Mouse (Mus musculus): ENCODE measurements around the gene Sirt3. TPM values are rescaled to one million over a fixed set of nuclear protein-coding genes. Genes with fewer than 3 reads are reported as not detected.

Gene Sirt3
- polyA plus RNA-seq, 1 experiment from 2014 or later = 17.9 TPM

DNA sequence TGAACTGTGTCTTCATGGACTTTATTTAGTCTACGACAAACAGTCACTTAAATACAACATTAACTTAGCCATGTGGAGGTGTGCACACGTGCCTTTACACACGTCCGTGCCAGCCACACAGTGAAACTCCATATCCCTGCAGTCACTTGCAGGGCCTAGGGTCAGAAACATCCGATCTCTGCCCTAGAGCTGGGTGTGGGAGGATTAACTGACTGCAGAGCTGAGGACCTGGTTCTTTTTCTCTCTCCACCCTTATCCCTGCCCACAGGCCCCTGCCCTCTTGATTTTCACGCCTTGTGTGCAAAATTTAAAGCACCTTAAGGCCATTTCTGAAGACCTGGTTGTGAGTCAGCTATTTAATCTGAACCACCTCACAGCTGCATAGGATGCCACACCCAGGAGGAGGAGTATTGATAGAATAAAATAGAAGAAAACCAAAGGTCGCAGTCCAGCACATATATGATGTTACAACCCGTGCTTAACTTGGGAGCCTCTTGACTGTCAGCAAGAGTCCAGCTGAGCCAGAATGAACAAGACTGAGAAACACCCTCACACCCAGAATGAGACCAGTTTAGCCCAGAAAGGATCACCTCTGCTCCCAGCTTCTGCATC is 38.4 kb upstream of the Sirt3 start, which contains the start of gene Nlrp6:
TSS of gene Nlrp6 (plus strand) at position 485 of the 612 bp plus-strand sequence.
- Histone ChIP-seq H3K9me3 (ENCODE audit: control insufficient read depth, low read length) (no peaks in the 10 kb centered on the region), H3K9ac (ENCODE audit: low read length) (no peak within 1 kb of the TSS), H3K27me3 (ENCODE audit: control insufficient read depth, insufficient read depth, low read length) (peaks cover 12% of the 10 kb centered on the region; the same call in 1 of the 2 replicates), H3K36me3 (ENCODE audit: control insufficient read depth, insufficient read depth, low read length) (no peaks in the 10 kb centered on the region), H3K4me1 (replicated peaks; ENCODE audit: control insufficient read depth, insufficient read depth) (0 out of 2 replicates have a peak, but pooled peaks cover 2% of the 10 kb centered on the region), H3K4me3 (ENCODE audit: low read depth, low read length) (no peak within 1 kb of the TSS), H3K27ac (replicated peaks) (no peak within 1 kb of the TSS), H3K4me2 (replicated peaks; ENCODE audit: low read depth) (no peak within 1 kb of the TSS)
- DNase-seq (ENCODE audit: low spot score) (no peak), ATAC-seq (ENCODE audit: low FRiP score, low TSS enrichment) (peak; percentile 58)
- TF ChIP-seq EP300 (optimal IDR thresholded peaks at IDR 0.05) (no peak), CTCF (IDR thresholded peaks at IDR 0.05; ENCODE audit: low read depth) (no peak)
- WGBS = 51% methylated on average over 8 of the region's 8 CpGs

- 52% methylated on average over 4 of the region's 4 CpGs for WGBS
- ATAC-seq (ENCODE audit: low FRiP score, low TSS enrichment) (no peak), DNase-seq (ENCODE audit: low spot score) (no peak)
- H3K9ac ChIP-seq (ENCODE audit: low read length) = no peak overlapping the region
- no peak overlapping the region for H3K27ac ChIP-seq (replicated peaks)
- H3K27me3 ChIP-seq (ENCODE audit: control insufficient read depth, insufficient read depth, low read length) = peaks cover 12% of the 10 kb centered on the region; the same call in 1 of the 2 replicates
- 0 out of 2 replicates have a peak, but pooled peaks cover 2% of the 10 kb centered on the region for H3K4me1 ChIP-seq (replicated peaks; ENCODE audit: control insufficient read depth, insufficient read depth)
- H3K4me3 ChIP-seq (ENCODE audit: low read depth, low read length) = no peak overlapping the region
- H3K4me2 ChIP-seq (replicated peaks; ENCODE audit: low read depth) = no peak overlapping the region
- no peaks in the 10 kb centered on the region for H3K36me3 ChIP-seq (ENCODE audit: control insufficient read depth, insufficient read depth, low read length)
- H3K9me3 ChIP-seq (ENCODE audit: control insufficient read depth, low read length) = no peaks in the 10 kb centered on the region
- TF ChIP-seq CTCF (IDR thresholded peaks at IDR 0.05; ENCODE audit: low read depth) (no peak), EP300 (optimal IDR thresholded peaks at IDR 0.05) (no peak)
These were observed 37.8 kb upstream of the Sirt3 start for GRCm38 (mm10) chr7:140919911-140920310.

- no peak overlapping the region for H3K27ac ChIP-seq (replicated peaks)
- 80% methylated on average over 8 of the region's 8 CpGs for WGBS
- no peak; the same call in 1 of the 2 replicates for ATAC-seq (ENCODE audit: low FRiP score, low TSS enrichment)
These were observed 32.1 kb upstream of the Sirt3 start for GRCm38 (mm10) chr7:140914031-140914690.

GRCm38 (mm10) chr7:140912846-140913482 is 30.9 kb upstream of the Sirt3 start:
- ATAC-seq (ENCODE audit: low FRiP score, low TSS enrichment) (peak; percentile 63), DNase-seq (ENCODE audit: low spot score) (no peak)
- H3K9ac ChIP-seq (ENCODE audit: low read length) = no peak overlapping the region
- peak overlapping the region; percentile 53 for H3K27ac ChIP-seq (replicated peaks)
- 0 out of 2 replicates have a peak, but pooled peaks cover 6% of the 10 kb centered on the region for H3K4me1 ChIP-seq (replicated peaks; ENCODE audit: control insufficient read depth, insufficient read depth)
- WGBS = 42% methylated on average over 5 of the region's 5 CpGs
- H3K27me3 ChIP-seq (ENCODE audit: control insufficient read depth, insufficient read depth, low read length) = no peaks in the 10 kb centered on the region
- H3K36me3 ChIP-seq (ENCODE audit: control insufficient read depth, insufficient read depth, low read length) = no peaks in the 10 kb centered on the region
- no peak overlapping the region for H3K4me3 ChIP-seq (ENCODE audit: low read depth, low read length)
- H3K4me2 ChIP-seq (replicated peaks; ENCODE audit: low read depth) = no peak overlapping the region
- no peaks in the 10 kb centered on the region for H3K9me3 ChIP-seq (ENCODE audit: control insufficient read depth, low read length)
- no peak for TF ChIP-seq CTCF (IDR thresholded peaks at IDR 0.05; ENCODE audit: low read depth)
- no peak for TF ChIP-seq EP300 (optimal IDR thresholded peaks at IDR 0.05)

More at GRCm38 (mm10) chr7:140914031-140914690, 32.1 kb upstream of the Sirt3 start:
- Histone ChIP-seq H3K9ac (ENCODE audit: low read length) (no peak overlapping the region), H3K9me3 (ENCODE audit: control insufficient read depth, low read length) (no peaks in the 10 kb centered on the region), H3K36me3 (ENCODE audit: control insufficient read depth, insufficient read depth, low read length) (no peaks in the 10 kb centered on the region), H3K4me3 (ENCODE audit: low read depth, low read length) (no peak overlapping the region), H3K4me2 (replicated peaks; ENCODE audit: low read depth) (no peak overlapping the region), H3K4me1 (replicated peaks; ENCODE audit: control insufficient read depth, insufficient read depth) (0 out of 2 replicates have a peak, but pooled peaks cover 3% of the 10 kb centered on the region), H3K27me3 (ENCODE audit: control insufficient read depth, insufficient read depth, low read length) (no peaks in the 10 kb centered on the region)
- TF ChIP-seq EP300 (optimal IDR thresholded peaks at IDR 0.05) (no peak), CTCF (IDR thresholded peaks at IDR 0.05; ENCODE audit: low read depth) (no peak)
- DNase-seq (ENCODE audit: low spot score) = no peak

DNA sequence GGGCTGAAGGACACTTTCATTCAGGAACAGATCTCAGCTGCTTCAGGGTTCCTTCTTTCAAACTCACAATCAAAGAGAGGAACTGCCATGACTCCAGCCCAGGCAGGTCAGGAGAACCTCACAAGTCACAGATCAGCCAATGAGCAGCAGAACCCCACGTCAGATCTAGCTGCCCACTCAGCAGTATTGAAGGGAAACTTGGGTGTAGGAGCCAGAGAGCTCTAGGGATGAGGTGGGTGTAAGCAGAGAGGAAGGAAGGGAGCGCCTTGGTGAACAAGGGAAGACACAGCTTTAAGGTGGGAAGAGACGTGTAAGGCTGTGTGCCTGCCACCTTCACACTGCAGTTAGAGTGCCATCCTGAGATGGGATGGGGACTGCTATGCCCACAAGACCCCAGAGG is 30.2 kb upstream of the Sirt3 start:
- Histone ChIP-seq H3K4me3 (ENCODE audit: low read depth, low read length) (no peak overlapping the region), H3K4me2 (replicated peaks; ENCODE audit: low read depth) (no peak overlapping the region), H3K4me1 (replicated peaks; ENCODE audit: control insufficient read depth, insufficient read depth) (0 out of 2 replicates have a peak, but pooled peaks cover 6% of the 10 kb centered on the region), H3K9ac (ENCODE audit: low read length) (no peak overlapping the region), H3K27me3 (ENCODE audit: control insufficient read depth, insufficient read depth, low read length) (no peaks in the 10 kb centered on the region), H3K9me3 (ENCODE audit: control insufficient read depth, low read length) (no peaks in the 10 kb centered on the region), H3K27ac (replicated peaks) (no peak overlapping the region; the same call in 1 of the 2 replicates), H3K36me3 (ENCODE audit: control insufficient read depth, insufficient read depth, low read length) (no peaks in the 10 kb centered on the region)
- TF ChIP-seq CTCF (IDR thresholded peaks at IDR 0.05; ENCODE audit: low read depth) = no peak
- TF ChIP-seq EP300 (optimal IDR thresholded peaks at IDR 0.05) = no peak
- DNase-seq (ENCODE audit: low spot score) = no peak
- ATAC-seq (ENCODE audit: low FRiP score, low TSS enrichment) = no peak
- WGBS = 58% methylated on average over 3 of the region's 3 CpGs

All from stomach, postnatal 0 days (tissue).